Mouse (Mus musculus) heart, embryonic 12.5 days (tissue): ENCODE measurements around the gene Xab2. TPM values are rescaled to one million over a fixed set of nuclear protein-coding genes. Genes with fewer than 3 reads are reported as not detected.
A peak's percentile ranks its signal among the peaks of the same experiment; 100 is the strongest.

Source experiments
- ATAC-seq: fragments of 200-750 bp; cut with Nextera tagmentation; 2 replicates; pipeline ENCODE4 v1.8.0; 2017; ENCODE audit warnings: moderate TSS enrichment, moderate library complexity; ENCODE audit not compliant: insufficient number of reproducible peaks, low FRiP score
- H3K27ac ChIP-seq: fragments of 300-500 bp; sonication (generic); 2 replicates; pipeline ENCODE4 v1.5.1; 2016; ENCODE audit warnings: mild to moderate bottlenecking, moderate library complexity; ENCODE audit not compliant: poor library complexity, severe bottlenecking
- H3K27me3 ChIP-seq: fragments of 300-500 bp; sonication (generic); replicated peaks from 2 replicates; pipeline ENCODE4 v1.6.1; 2016; ENCODE audit warnings: mild to moderate bottlenecking, moderate library complexity
- H3K36me3 ChIP-seq: fragments of 300-500 bp; sonication (generic); 2 replicates; pipeline ENCODE4 v1.6.1; 2016; ENCODE audit warnings: mild to moderate bottlenecking, moderate library complexity
- H3K4me1 ChIP-seq: fragments of 300-500 bp; sonication (generic); replicated peaks from 2 replicates; pipeline ENCODE4 v1.6.1; 2016; ENCODE audit warnings: mild to moderate bottlenecking
- H3K4me2 ChIP-seq: fragments of 300-500 bp; sonication (generic); 2 replicates; pipeline ENCODE4 v1.6.1; 2016; ENCODE audit warnings: mild to moderate bottlenecking, moderate library complexity
- H3K4me3 ChIP-seq: fragments of 300-500 bp; sonication (generic); 2 replicates; pipeline ENCODE4 v1.5.1; 2016; ENCODE audit warnings: mild to moderate bottlenecking
- H3K9ac ChIP-seq: fragments of 300-500 bp; sonication (generic); 2 replicates; pipeline ENCODE4 v1.6.1; 2016; ENCODE audit warnings: mild to moderate bottlenecking, moderate library complexity
- H3K9me3 ChIP-seq: fragments of 300-500 bp; sonication (generic); replicated peaks from 2 replicates; pipeline ENCODE4 v1.6.1; 2016; ENCODE audit warnings: mild to moderate bottlenecking, moderate library complexity
- WGBS: fragments of 180-500 bp; shearing (Covaris S2); methylation state at CpG from one replicate; pipeline ENCODE4 v1.1.7; 2016; 5-methylcytosine and 5-hydroxymethylcytosine counted together
- polyA plus RNA-seq: library from polyadenylated mRNA; unstranded; fragments of >200 nt; fragmentation: Nextera tagmentation; extraction: Ambion mirVana; gene quantifications from 2 replicates; pipeline ENCODE4 v1.2.1, GENCODE M21; 2016

Xab2 gene
- polyA plus RNA-seq, 1 experiment from 2014 or later, result 33.8 TPM

- Histone ChIP-seq H3K27me3 (no peaks in the 10 kb centered on the region), H3K4me3 (no peak overlapping the region), H3K4me1 (no peaks in the 10 kb centered on the region), H3K27ac (no peak overlapping the region), H3K36me3 (peaks cover 6% of the 10 kb centered on the region; the same call in 1 of the 2 replicates), H3K9ac (no peak overlapping the region), H3K9me3 (no peaks in the 10 kb centered on the region), H3K4me2 (no peak overlapping the region)
- WGBS, result 71% methylated on average over 4 of the region's 4 CpGs
- no peak for ATAC-seq
These were observed 26.4 kb upstream of the Xab2 start for GRCm38 (mm10) chr8:3647561-3647960.

GRCm38 (mm10) chr8:3646824-3647531 lies 25.9 kb upstream of the Xab2 start:
- no peak overlapping the region for H3K4me2 ChIP-seq
- H3K9ac ChIP-seq, result no peak overlapping the region

DNA sequence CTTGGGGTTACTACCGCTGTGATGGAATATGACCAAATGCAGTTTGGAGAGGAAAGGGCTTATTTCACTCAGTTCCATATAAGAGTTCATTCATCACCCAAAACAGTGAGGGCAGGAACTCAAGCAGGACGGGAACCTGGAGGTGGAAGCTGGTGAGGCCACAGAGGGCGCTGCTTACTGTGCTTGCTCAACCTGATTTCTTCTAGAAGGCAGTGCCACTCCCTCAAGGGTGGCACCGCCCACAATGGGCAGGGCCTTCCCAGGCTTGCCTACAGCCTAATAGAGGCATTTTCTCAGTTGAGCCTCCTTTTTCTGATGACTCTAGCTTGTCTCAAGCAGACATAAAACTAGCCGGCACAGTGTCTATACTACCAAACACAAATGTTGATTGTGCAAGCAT lies 24.7 kb upstream of the Xab2 start:
- Histone ChIP-seq H3K4me2 (no peak overlapping the region), H3K9ac (no peak overlapping the region), H3K9me3 (no peaks in the 10 kb centered on the region), H3K4me3 (no peak overlapping the region), H3K4me1 (no peaks in the 10 kb centered on the region), H3K36me3 (peaks cover 20% of the 10 kb centered on the region; the same call in 1 of the 2 replicates), H3K27ac (no peak overlapping the region), H3K27me3 (no peaks in the 10 kb centered on the region)
- ATAC-seq, result no peak
- 16% methylated on average over 5 of the region's 5 CpGs for WGBS

More at GRCm38 (mm10) chr8:3646824-3647531, 25.9 kb upstream of the Xab2 start:
- H3K4me1 ChIP-seq, result no peaks in the 10 kb centered on the region
- H3K27ac ChIP-seq, result no peak overlapping the region
- H3K36me3 ChIP-seq, result peaks cover 8% of the 10 kb centered on the region; the same call in 1 of the 2 replicates
- 77% methylated on average over 6 of the region's 6 CpGs for WGBS
- no peak for ATAC-seq
- H3K4me3 ChIP-seq, result no peak overlapping the region
- H3K9me3 ChIP-seq, result no peaks in the 10 kb centered on the region
- H3K27me3 ChIP-seq, result no peaks in the 10 kb centered on the region

- Histone ChIP-seq H3K36me3 (peaks cover 31% of the 10 kb centered on the region), H3K27me3 (0 out of 2 replicates have a peak, but pooled peaks cover 5% of the 10 kb centered on the region), H3K9me3 (no peaks in the 10 kb centered on the region), H3K9ac (peak overlapping the region; percentile 68), H3K4me3 (peak overlapping the region; percentile 69), H3K27ac (no peak overlapping the region), H3K4me1 (peaks cover 9% of the 10 kb centered on the region), H3K4me2 (peak overlapping the region; percentile 77)
- peak; percentile 70; the same call in 1 of the 2 replicates for ATAC-seq
- 12% methylated on average over 8 of the region's 8 CpGs for WGBS
These were observed 10.4 kb upstream of the Xab2 start for GRCm38 (mm10) chr8:3631478-3631875.

DNA sequence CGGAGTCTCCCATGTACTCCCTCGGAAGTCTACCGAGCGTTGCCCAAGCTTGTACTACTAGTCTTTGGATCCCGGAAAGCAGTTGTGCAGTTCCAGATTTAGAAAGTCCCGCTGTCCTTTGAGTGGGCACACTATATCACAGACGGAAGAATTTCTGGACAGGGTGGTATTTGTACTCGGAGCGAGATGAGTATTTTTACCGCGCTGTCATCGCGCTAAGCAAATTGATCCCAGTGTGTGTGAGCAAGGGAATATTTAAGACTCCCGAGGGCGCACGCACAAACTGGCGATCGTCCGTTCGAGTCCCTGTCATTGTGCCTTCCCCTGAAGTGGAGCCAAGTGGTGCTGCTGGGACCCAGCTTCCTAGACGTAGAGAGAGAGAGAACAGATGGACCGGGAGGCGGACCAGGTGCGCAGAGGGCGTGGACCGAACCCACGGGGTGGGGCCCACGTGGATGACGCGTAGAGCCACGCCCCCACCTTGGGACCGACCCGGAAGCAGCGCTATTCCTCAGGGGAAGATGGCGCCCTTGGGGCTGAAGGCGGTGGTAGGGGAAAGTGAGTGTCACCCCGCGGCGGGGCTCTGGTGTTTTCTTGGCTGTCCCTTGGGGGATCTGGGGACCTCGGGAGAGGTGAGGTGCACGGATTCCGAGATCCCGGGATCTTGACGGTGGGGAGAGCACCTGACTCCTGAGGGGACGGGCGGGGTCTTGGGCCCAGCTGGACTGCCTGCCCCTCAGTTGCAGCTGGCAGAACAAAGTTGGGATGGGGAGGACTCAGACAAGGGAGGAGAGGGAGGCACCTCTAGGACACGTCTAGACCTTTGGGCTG lies 9.7 kb upstream of the Xab2 start, which contains the start of gene Stxbp2:
Gene Stxbp2, plus strand, starts transcription at position 309 of the 831 bp plus-strand sequence.
- H3K4me2 ChIP-seq, result peak within 1 kb of the TSS; percentile 77
- WGBS, result 6% methylated on average over 47 of the region's 47 CpGs
- H3K27me3 ChIP-seq, result 0 out of 2 replicates have a peak, but pooled peaks cover 5% of the 10 kb centered on the region
- H3K27ac ChIP-seq, result no peak within 1 kb of the TSS
- H3K9ac ChIP-seq, result peak within 1 kb of the TSS; percentile 68
- H3K4me1 ChIP-seq, result peaks cover 9% of the 10 kb centered on the region
- peak; percentile 91 for ATAC-seq
- peak within 1 kb of the TSS; percentile 69 for H3K4me3 ChIP-seq
- no peaks in the 10 kb centered on the region for H3K9me3 ChIP-seq
- H3K36me3 ChIP-seq, result peaks cover 25% of the 10 kb centered on the region

- no peak overlapping the region for H3K27ac ChIP-seq
- H3K9ac ChIP-seq, result no peak overlapping the region
- H3K4me2 ChIP-seq, result no peak overlapping the region
- no peaks in the 10 kb centered on the region for H3K9me3 ChIP-seq
- 0 out of 2 replicates have a peak, but pooled peaks cover 5% of the 10 kb centered on the region for H3K27me3 ChIP-seq
- H3K4me1 ChIP-seq, result peaks cover 9% of the 10 kb centered on the region
- no peak overlapping the region for H3K4me3 ChIP-seq
- no peak for ATAC-seq
- no peaks in the 10 kb centered on the region for H3K36me3 ChIP-seq
- WGBS, result 24% methylated on average over 5 of the region's 5 CpGs
These were observed 6.9 kb upstream of the Xab2 start for GRCm38 (mm10) chr8:3628014-3628413.

DNA sequence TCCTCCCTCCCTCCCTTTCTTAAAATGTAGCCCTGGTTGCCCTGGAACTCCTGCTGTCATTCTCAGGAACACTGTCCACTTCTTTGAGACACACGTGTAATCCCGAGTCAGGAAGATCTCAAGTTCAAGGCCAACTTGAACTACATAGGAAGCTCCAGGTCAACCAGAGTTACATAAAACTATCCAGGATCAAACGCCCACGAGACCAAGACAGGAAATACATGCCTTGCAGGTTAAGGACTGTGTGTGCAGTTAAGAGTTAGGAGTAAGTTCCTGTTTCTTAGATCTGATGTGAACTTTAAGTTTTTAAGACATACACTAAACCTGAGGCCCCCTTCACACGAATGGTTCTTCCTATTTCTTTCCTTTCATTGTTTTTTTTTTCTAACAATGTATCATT lies 5.9 kb upstream of the Xab2 start:
- Histone ChIP-seq H3K27ac (no peak overlapping the region), H3K9me3 (no peaks in the 10 kb centered on the region), H3K27me3 (0 out of 2 replicates have a peak, but pooled peaks cover 5% of the 10 kb centered on the region), H3K4me2 (no peak overlapping the region), H3K4me1 (peaks cover 13% of the 10 kb centered on the region), H3K36me3 (no peaks in the 10 kb centered on the region), H3K9ac (no peak overlapping the region), H3K4me3 (no peak overlapping the region)
- no peak for ATAC-seq
- 52% methylated on average over 5 of the region's 5 CpGs for WGBS

- no peak for ATAC-seq
- Histone ChIP-seq H3K27me3 (0 out of 2 replicates have a peak, but pooled peaks cover 5% of the 10 kb centered on the region), H3K9me3 (no peaks in the 10 kb centered on the region), H3K9ac (peak within 1 kb of the TSS; percentile 13; the same call in 1 of the 2 replicates), H3K27ac (no peak within 1 kb of the TSS), H3K36me3 (no peaks in the 10 kb centered on the region), H3K4me3 (no peak within 1 kb of the TSS), H3K4me2 (no peak within 1 kb of the TSS), H3K4me1 (peaks cover 8% of the 10 kb centered on the region)
- WGBS, result 63% methylated on average over 1 of the region's 1 CpGs
These were observed 4.3 kb upstream of the Xab2 start, which contains the start of gene Pcp2 for GRCm38 (mm10) chr8:3625445-3625844. Pcp2 (minus strand) TSS chr8:3625545.

- 64% methylated on average over 8 of the region's 8 CpGs for WGBS
- peak overlapping the region; percentile 79; the same call in 1 of the 2 replicates for H3K9ac ChIP-seq
- no peak for ATAC-seq
These were observed 1.0 kb upstream of the Xab2 start for GRCm38 (mm10) chr8:3622119-3622518.

GRCm38 (mm10) chr8:3609816-3610150 lies 11.3 kb downstream of the Xab2 start:
- H3K4me2 ChIP-seq, result no peak overlapping the region
- WGBS, result 88% methylated on average over 6 of the region's 6 CpGs
- H3K4me1 ChIP-seq, result peaks cover 21% of the 10 kb centered on the region; the same call in 1 of the 2 replicates
- peaks cover 71% of the 10 kb centered on the region for H3K36me3 ChIP-seq
- H3K27me3 ChIP-seq, result no peaks in the 10 kb centered on the region
- no peak overlapping the region for H3K27ac ChIP-seq
- H3K9ac ChIP-seq, result no peak overlapping the region
- no peak for ATAC-seq
- H3K9me3 ChIP-seq, result no peaks in the 10 kb centered on the region
- no peak overlapping the region for H3K4me3 ChIP-seq

More at GRCm38 (mm10) chr8:3622119-3622518, 1.0 kb upstream of the Xab2 start:
- H3K27ac ChIP-seq, result no peak overlapping the region
- H3K4me2 ChIP-seq, result peak overlapping the region; percentile 79
- H3K27me3 ChIP-seq, result no peaks in the 10 kb centered on the region
- peaks cover 17% of the 10 kb centered on the region for H3K4me1 ChIP-seq
- H3K9me3 ChIP-seq, result no peaks in the 10 kb centered on the region
- peaks cover 17% of the 10 kb centered on the region for H3K36me3 ChIP-seq
- H3K4me3 ChIP-seq, result peak overlapping the region; percentile 94
